Mouse (Mus musculus) lung, embryonic 16.5 days (tissue): Measurements from ENCODE around the gene Dppa3. TPM values are rescaled to one million over a fixed set of nuclear protein-coding genes. Genes with fewer than 3 reads are reported as not detected.

Experiments
- ATAC-seq: fragments of 200-750 bp; cut with Nextera tagmentation; 2 replicates; pipeline ENCODE4 v1.8.0; 2017; ENCODE audit warnings: low read depth, mild to moderate bottlenecking, moderate library complexity
- H3K27ac ChIP-seq: fragments of 300-500 bp; sonication (generic); 2 replicates; pipeline ENCODE4 v1.5.1; 2014; ENCODE audit warnings: mild to moderate bottlenecking, control low read depth, low read length
- H3K27me3 ChIP-seq: fragments of 300-500 bp; sonication (generic); 2 replicates; pipeline ENCODE4 v1.6.1; 2014; ENCODE audit warnings: low read depth, low read length, mixed read lengths; ENCODE audit not compliant: control insufficient read depth, insufficient read depth
- H3K36me3 ChIP-seq: fragments of 300-500 bp; sonication (generic); 2 replicates; pipeline ENCODE4 v1.6.1; 2014; ENCODE audit warnings: low read length; ENCODE audit not compliant: control insufficient read depth, insufficient read depth
- H3K4me1 ChIP-seq: fragments of 300-500 bp; sonication (generic); replicated peaks from 2 replicates; pipeline ENCODE4 v1.6.1; 2014; ENCODE audit warnings: low read length, mixed read lengths; ENCODE audit not compliant: control insufficient read depth, insufficient read depth
- H3K4me2 ChIP-seq: fragments of 300-500 bp; sonication (generic); 2 replicates; pipeline ENCODE4 v1.6.1; 2014; ENCODE audit warnings: low read depth, low read length, control low read depth
- H3K4me3 ChIP-seq: fragments of 300-500 bp; sonication (generic); 2 replicates; pipeline ENCODE4 v1.5.1; 2014; ENCODE audit warnings: mild to moderate bottlenecking, low read length, control low read depth
- H3K9ac ChIP-seq: fragments of 300-500 bp; sonication (generic); 2 replicates; pipeline ENCODE4 v1.6.1; 2014; ENCODE audit warnings: low read length, control low read depth
- H3K9me3 ChIP-seq: fragments of 300-500 bp; sonication (generic); 2 replicates; pipeline ENCODE4 v1.6.1; 2016; ENCODE audit warnings: low read length; ENCODE audit not compliant: control insufficient read depth
- WGBS: fragments of 180-500 bp; shearing (Covaris S2); extraction: QIAGEN DNeasy Blood & Tissue Kit; methylation state at CpG from one replicate; pipeline ENCODE4 v1.1.7; 2014; 5-methylcytosine and 5-hydroxymethylcytosine counted together
- polyA plus RNA-seq: library from polyadenylated mRNA; unstranded; fragments of >200 nt; fragmentation: Nextera tagmentation; extraction: Ambion mirVana; gene quantifications from 2 replicates; pipeline ENCODE4 v1.2.1, GENCODE M21; 2015

The Dppa3 gene
- 0.39 TPM in 1 of 2 replicates, not detected in the other for polyA plus RNA-seq

GRCm38 (mm10) chr6:122626110-122626509 lies at the start of gene Dppa3:
Gene Dppa3, plus strand, starts transcription at chr6:122626410.
- H3K27me3 ChIP-seq = no peaks in the 10 kb centered on the region; the same call in 1 of the 2 replicates
- H3K27ac ChIP-seq = no peak within 1 kb of the TSS
- no peak for ATAC-seq
- H3K4me2 ChIP-seq = peak within 1 kb of the TSS; percentile 47
- H3K36me3 ChIP-seq = no peaks in the 10 kb centered on the region
- H3K4me3 ChIP-seq = peak within 1 kb of the TSS; percentile 13; the same call in 1 of the 2 replicates
- no peaks in the 10 kb centered on the region for H3K9me3 ChIP-seq
- H3K4me1 ChIP-seq = no peaks in the 10 kb centered on the region
- WGBS = 83% methylated on average over 8 of the region's 8 CpGs
- no peak within 1 kb of the TSS for H3K9ac ChIP-seq

- 87% methylated on average over 3 of the region's 3 CpGs for WGBS
- Histone ChIP-seq H3K4me2 (no peak overlapping the region), H3K27ac (no peak overlapping the region), H3K36me3 (no peaks in the 10 kb centered on the region), H3K9me3 (no peaks in the 10 kb centered on the region), H3K9ac (no peak overlapping the region), H3K4me3 (no peak overlapping the region), H3K27me3 (no peaks in the 10 kb centered on the region), H3K4me1 (no peaks in the 10 kb centered on the region)
- no peak for ATAC-seq
These were observed 49.2 kb upstream of the Dppa3 start for GRCm38 (mm10) chr6:122577030-122577429.

- Histone ChIP-seq H3K9ac (no peak overlapping the region), H3K36me3 (no peaks in the 10 kb centered on the region), H3K9me3 (no peaks in the 10 kb centered on the region), H3K27me3 (no peaks in the 10 kb centered on the region), H3K27ac (no peak overlapping the region), H3K4me3 (no peak overlapping the region), H3K4me1 (no peaks in the 10 kb centered on the region), H3K4me2 (no peak overlapping the region)
- no peak for ATAC-seq
- WGBS = 65% methylated on average over 1 of the region's 1 CpGs
These were observed 47.1 kb upstream of the Dppa3 start for GRCm38 (mm10) chr6:122579086-122579485.

GRCm38 (mm10) chr6:122591027-122591758 lies 35.0 kb upstream of the Dppa3 start:
- Histone ChIP-seq H3K9ac (no peak overlapping the region), H3K9me3 (no peaks in the 10 kb centered on the region), H3K36me3 (no peaks in the 10 kb centered on the region), H3K4me2 (no peak overlapping the region), H3K4me3 (no peak overlapping the region), H3K4me1 (no peaks in the 10 kb centered on the region), H3K27ac (no peak overlapping the region), H3K27me3 (no peaks in the 10 kb centered on the region)
- WGBS = 70% methylated on average over 13 of the region's 13 CpGs
- ATAC-seq = no peak

GRCm38 (mm10) chr6:122592905-122593304 lies 33.3 kb upstream of the Dppa3 start:
- Histone ChIP-seq H3K4me2 (no peak overlapping the region), H3K36me3 (no peaks in the 10 kb centered on the region), H3K4me1 (no peaks in the 10 kb centered on the region), H3K9ac (no peak overlapping the region), H3K4me3 (no peak overlapping the region), H3K27me3 (no peaks in the 10 kb centered on the region), H3K27ac (no peak overlapping the region), H3K9me3 (no peaks in the 10 kb centered on the region)
- ATAC-seq = no peak
- WGBS = 84% methylated on average over 2 of the region's 2 CpGs

GRCm38 (mm10) chr6:122595637-122596036 lies 30.6 kb upstream of the Dppa3 start:
- 19% methylated on average over 7 of the region's 7 CpGs for WGBS
- peak; percentile 47; the same call in 1 of the 2 replicates for ATAC-seq
- Histone ChIP-seq H3K9me3 (no peaks in the 10 kb centered on the region), H3K36me3 (no peaks in the 10 kb centered on the region), H3K4me1 (no peaks in the 10 kb centered on the region), H3K27me3 (no peaks in the 10 kb centered on the region), H3K4me2 (peak overlapping the region; percentile 34; the same call in 1 of the 2 replicates), H3K27ac (no peak overlapping the region), H3K4me3 (no peak overlapping the region), H3K9ac (no peak overlapping the region)

- WGBS = 70% methylated on average over 7 of the region's 7 CpGs
- Histone ChIP-seq H3K36me3 (no peaks in the 10 kb centered on the region), H3K4me2 (no peak overlapping the region), H3K4me1 (no peaks in the 10 kb centered on the region), H3K4me3 (no peak overlapping the region), H3K9me3 (no peaks in the 10 kb centered on the region), H3K9ac (no peak overlapping the region), H3K27me3 (no peaks in the 10 kb centered on the region), H3K27ac (no peak overlapping the region)
- no peak for ATAC-seq
These were observed 29.6 kb upstream of the Dppa3 start for GRCm38 (mm10) chr6:122596608-122597007.

GRCm38 (mm10) chr6:122598014-122598413 lies 28.2 kb upstream of the Dppa3 start:
- H3K9me3 ChIP-seq = no peaks in the 10 kb centered on the region
- 92% methylated on average over 4 of the region's 4 CpGs for WGBS
- H3K36me3 ChIP-seq = no peaks in the 10 kb centered on the region
- H3K4me2 ChIP-seq = no peak overlapping the region
- no peak for ATAC-seq
- no peaks in the 10 kb centered on the region for H3K4me1 ChIP-seq
- no peaks in the 10 kb centered on the region for H3K27me3 ChIP-seq
- no peak overlapping the region for H3K9ac ChIP-seq
- no peak overlapping the region for H3K27ac ChIP-seq
- H3K4me3 ChIP-seq = no peak overlapping the region

GRCm38 (mm10) chr6:122598436-122598835 lies 27.8 kb upstream of the Dppa3 start:
- Histone ChIP-seq H3K4me3 (no peak overlapping the region), H3K9ac (no peak overlapping the region), H3K27me3 (no peaks in the 10 kb centered on the region), H3K9me3 (no peaks in the 10 kb centered on the region), H3K36me3 (no peaks in the 10 kb centered on the region), H3K4me2 (no peak overlapping the region), H3K27ac (no peak overlapping the region), H3K4me1 (no peaks in the 10 kb centered on the region)
- WGBS = 85% methylated on average over 6 of the region's 6 CpGs
- ATAC-seq = no peak
